ENCODE assay signal across 7 mouse cellular contexts in the genomic region with DNA sequence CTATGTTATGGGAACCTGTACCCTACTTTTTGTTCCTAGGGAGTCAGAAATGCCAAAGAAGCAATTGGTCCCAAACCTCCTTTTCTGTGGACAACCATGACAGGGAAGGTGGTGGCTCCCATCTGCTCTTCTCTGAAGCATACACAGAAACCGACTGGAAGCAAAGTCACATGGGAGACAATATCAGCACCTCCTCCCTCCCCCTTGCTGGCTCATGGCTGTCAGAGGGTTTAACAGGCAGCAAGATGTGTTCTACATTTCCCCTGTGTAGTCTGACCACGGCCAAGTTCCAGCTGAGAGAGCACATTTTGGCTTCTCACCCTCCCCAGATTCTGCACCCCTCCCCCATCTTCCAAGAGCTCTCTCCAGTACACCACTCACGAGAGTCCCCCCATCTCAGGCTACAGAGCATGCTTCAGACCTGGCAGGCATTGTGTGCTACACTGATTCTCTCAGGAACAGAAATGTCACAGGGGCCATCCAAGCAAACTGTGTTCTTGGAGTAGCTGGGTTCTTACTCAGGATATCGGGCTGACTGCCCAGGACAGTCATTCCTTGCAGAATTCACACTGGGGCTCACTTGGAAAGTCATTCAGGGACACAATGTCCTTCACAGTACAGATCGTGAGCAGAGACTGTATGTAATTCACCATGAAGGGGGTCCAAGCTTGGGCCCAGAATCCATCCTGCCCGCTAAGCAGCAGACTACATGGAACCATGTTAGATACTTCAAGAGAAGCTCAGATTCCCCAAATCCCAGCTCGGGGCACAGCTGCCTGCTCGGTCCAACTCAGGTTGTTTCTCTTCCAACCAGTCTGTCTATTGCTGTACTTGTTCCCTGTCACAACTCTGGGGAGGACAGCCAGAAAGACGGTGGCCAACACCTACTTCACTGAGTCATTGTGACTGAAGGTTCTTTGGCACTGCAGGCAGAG. TPM values are rescaled to one million over a fixed set of nuclear protein-coding genes. Genes with fewer than 3 reads are reported as not detected.
DNase-seq lines count a peak whose midpoint lies in the region; ATAC-seq lines count a peak whose summit lies in the region.

No protein-coding gene starts in this region.

- H3K9ac ChIP-seq in embryonic facial prominence, embryonic 14.5 days (ENCODE audit: low read depth, low read length) = no peak overlapping the region
- no peak overlapping the region for H3K9ac ChIP-seq in midbrain, embryonic 11.5 days (ENCODE audit: low read length)

- 52% methylated on average over 9 of the region's 9 CpGs for WGBS in embryonic facial prominence, embryonic 14.5 days
- WGBS in midbrain, embryonic 11.5 days = 72% methylated on average over 9 of the region's 9 CpGs

- peak; percentile 68 for DNase-seq in urinary bladder, postnatal 14 days (ENCODE audit: low spot score)
- no peak for DNase-seq in urinary bladder, adult 2 months (ENCODE audit: low spot score)
- DNase-seq in embryonic facial prominence, embryonic 14.5 days (ENCODE audit: low spot score) = peak; percentile 70
- DNase-seq in heart, postnatal 25 days (ENCODE audit: low spot score) = peak; percentile 85
- DNase-seq in skeletal muscle tissue, adult 2 months (ENCODE audit: low read depth, low spot score) = peak; percentile 94
- DNase-seq in spleen, adult 18-20 months = no peak
- no peak for DNase-seq in midbrain, embryonic 11.5 days (ENCODE audit: low spot score, missing footprints)

- no peaks in the 10 kb centered on the region for H3K36me3 ChIP-seq in embryonic facial prominence, embryonic 14.5 days (ENCODE audit: control insufficient read depth, insufficient read depth, low read length)
- no peaks in the 10 kb centered on the region for H3K36me3 ChIP-seq in midbrain, embryonic 11.5 days (ENCODE audit: control insufficient read depth, insufficient read depth, low read length)

- no peak overlapping the region; the same call in 1 of the 2 replicates for H3K27ac ChIP-seq in embryonic facial prominence, embryonic 14.5 days (replicated peaks; ENCODE audit: low read depth, low read length)
- no peak overlapping the region for H3K27ac ChIP-seq in midbrain, embryonic 11.5 days (ENCODE audit: low read depth, low read length)

- H3K9me3 ChIP-seq in embryonic facial prominence, embryonic 14.5 days (ENCODE audit: control insufficient read depth, low read length) = no peaks in the 10 kb centered on the region
- no peaks in the 10 kb centered on the region for H3K9me3 ChIP-seq in midbrain, embryonic 11.5 days (ENCODE audit: control insufficient read depth, low read length)

- H3K27me3 ChIP-seq in embryonic facial prominence, embryonic 14.5 days (replicated peaks; ENCODE audit: control insufficient read depth, insufficient read depth, low read length) = no peaks in the 10 kb centered on the region
- H3K27me3 ChIP-seq in midbrain, embryonic 11.5 days (ENCODE audit: control insufficient read depth, insufficient read depth, low read length) = no peaks in the 10 kb centered on the region

- H3K4me2 ChIP-seq in embryonic facial prominence, embryonic 14.5 days (ENCODE audit: low read depth, low read length) = no peak overlapping the region
- H3K4me2 ChIP-seq in midbrain, embryonic 11.5 days = no peak overlapping the region

- peaks cover 4% of the 10 kb centered on the region; the same call in 1 of the 2 replicates for H3K4me1 ChIP-seq in embryonic facial prominence, embryonic 14.5 days (ENCODE audit: control insufficient read depth, insufficient read depth, low read length)
- no peaks in the 10 kb centered on the region for H3K4me1 ChIP-seq in midbrain, embryonic 11.5 days (ENCODE audit: control insufficient read depth, insufficient read depth, low read length)

- peak; percentile 70 for ATAC-seq in embryonic facial prominence, embryonic 14.5 days (ENCODE audit: low read depth)
- no peak for ATAC-seq in midbrain, embryonic 11.5 days (ENCODE audit: low FRiP score)

- no peak overlapping the region for H3K4me3 ChIP-seq in embryonic facial prominence, embryonic 14.5 days (ENCODE audit: low read depth, low read length)
- H3K4me3 ChIP-seq in midbrain, embryonic 11.5 days (ENCODE audit: low read depth, low read length) = no peak overlapping the region

- intact Hi-C loops in heart, postnatal 25 days (cut with DNase I) = loop anchor here (5.0 kb wide), 1 partner anchor 42 kb away; no protein-coding TSS in a partner anchor

RNA-seq across cellular contexts. Expression of a gene that starts 4.6 kb away (rescaled TPM):
- polyA plus RNA-seq in urinary bladder, adult 2 months (2012; rRNA removed) = 0.01 and 0.03 TPM in 2 replicates
- polyA plus RNA-seq in embryonic facial prominence, embryonic 14.5 days (2014; fragmentation: Nextera tagmentation; extraction: Ambion mirVana) = 0.07 TPM in 1 of 2 replicates, not detected in the other
- total RNA-seq in heart, postnatal 25 days (2021) = under 1 TPM; 0.10 to 0.11 TPM
- 0.06 and 0.07 TPM in 2 replicates for polyA plus RNA-seq in midbrain, embryonic 11.5 days (2014; fragmentation: Nextera tagmentation; extraction: Ambion mirVana)

RNA-seq across cellular contexts. Expression of a gene that starts 52.6 kb away (rescaled TPM):
- 0.03 and 0.13 TPM in 2 replicates for polyA plus RNA-seq in urinary bladder, adult 2 months (2012; rRNA removed)
- 6.0 and 7.9 TPM in 2 replicates for polyA plus RNA-seq in embryonic facial prominence, embryonic 14.5 days (2014; fragmentation: Nextera tagmentation; extraction: Ambion mirVana)
- total RNA-seq in heart, postnatal 25 days (2021) = 100 to 1,000 TPM; 101 to 115 TPM
- 0.11 and 0.26 TPM in 2 replicates for polyA plus RNA-seq in midbrain, embryonic 11.5 days (2014; fragmentation: Nextera tagmentation; extraction: Ambion mirVana)

Comparison
In these comparisons a context has a peak if more than half of its experiments do, and no peak if none do; other contexts are left out.
1. DNase-seq: peak in urinary bladder, postnatal 14 days (single experiment), embryonic facial prominence, embryonic 14.5 days (single experiment), heart, postnatal 25 days (single experiment) and skeletal muscle tissue, adult 2 months (single experiment); none in urinary bladder, adult 2 months (single experiment), spleen, adult 18-20 months (0 of 2) and midbrain, embryonic 11.5 days (single experiment).